Mouse (Mus musculus): ENCODE data around the gene Cops8.

The Cops8 gene

DNA sequence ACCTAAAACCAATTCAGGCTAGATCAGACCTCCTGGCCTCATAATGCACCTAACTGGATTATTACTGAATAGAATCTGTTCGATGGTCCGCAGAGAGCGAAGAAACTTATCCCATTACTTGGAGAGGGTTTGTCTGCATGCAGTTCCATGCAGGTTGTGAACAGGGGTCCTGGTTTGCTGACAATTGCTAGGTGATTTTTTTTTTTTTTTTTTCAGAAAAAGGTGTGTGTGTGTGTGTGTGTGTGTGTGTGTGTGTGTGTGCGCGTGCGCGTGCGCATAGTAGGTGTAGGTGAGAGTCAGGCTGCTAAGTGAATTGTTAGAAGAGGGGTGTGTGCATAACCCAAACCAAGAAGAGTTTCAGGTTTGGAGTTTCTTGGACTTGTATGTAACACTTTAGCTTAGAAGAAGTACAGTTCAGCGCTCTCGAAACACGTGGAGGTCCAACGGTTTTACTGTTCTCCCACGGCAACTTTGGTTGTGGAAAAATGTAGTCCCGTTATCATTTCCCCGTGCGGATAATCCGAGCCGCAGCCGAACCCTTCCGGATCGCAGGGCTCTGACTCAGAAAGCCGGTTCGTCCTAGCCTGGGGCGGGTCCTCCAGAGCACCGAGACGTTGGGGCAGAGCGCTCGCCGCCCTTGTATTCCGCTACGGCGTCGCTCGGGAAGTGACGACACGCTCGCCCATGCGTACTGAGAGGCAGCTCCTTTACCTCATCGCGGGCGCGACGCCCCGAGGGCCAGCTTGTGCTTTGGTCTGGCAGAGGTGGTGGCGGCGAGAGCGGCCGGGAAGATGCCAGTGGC is at the start of gene Cops8:
Gene Cops8, plus strand, starts transcription at position 223 of the 802 bp plus-strand sequence.
- peak; percentile 85 for DNase-seq (ENCODE audit: low read depth, low spot score)

DNA sequence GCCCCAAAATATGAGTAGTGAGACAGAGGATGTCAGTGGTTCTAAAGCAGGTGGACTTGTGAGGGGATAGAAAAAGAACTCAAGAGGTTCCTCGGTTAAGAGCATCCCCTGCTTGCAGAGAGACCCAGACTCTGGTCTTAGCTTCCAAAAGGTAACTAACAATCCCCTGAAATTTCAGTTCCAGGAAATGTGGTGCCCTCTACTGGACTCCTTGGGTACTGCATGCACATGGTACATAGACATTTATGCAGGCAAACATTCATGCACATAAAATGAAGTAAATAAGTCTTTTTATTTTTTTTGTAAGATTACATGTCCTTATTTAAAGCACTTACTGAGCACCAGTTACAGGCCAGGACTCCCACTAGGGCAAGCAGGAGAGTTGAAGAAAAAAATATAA is 45.6 kb upstream of the Cops8 start:
- DNase-seq (ENCODE audit: low read depth, low spot score), result peak; percentile 11

DNA sequence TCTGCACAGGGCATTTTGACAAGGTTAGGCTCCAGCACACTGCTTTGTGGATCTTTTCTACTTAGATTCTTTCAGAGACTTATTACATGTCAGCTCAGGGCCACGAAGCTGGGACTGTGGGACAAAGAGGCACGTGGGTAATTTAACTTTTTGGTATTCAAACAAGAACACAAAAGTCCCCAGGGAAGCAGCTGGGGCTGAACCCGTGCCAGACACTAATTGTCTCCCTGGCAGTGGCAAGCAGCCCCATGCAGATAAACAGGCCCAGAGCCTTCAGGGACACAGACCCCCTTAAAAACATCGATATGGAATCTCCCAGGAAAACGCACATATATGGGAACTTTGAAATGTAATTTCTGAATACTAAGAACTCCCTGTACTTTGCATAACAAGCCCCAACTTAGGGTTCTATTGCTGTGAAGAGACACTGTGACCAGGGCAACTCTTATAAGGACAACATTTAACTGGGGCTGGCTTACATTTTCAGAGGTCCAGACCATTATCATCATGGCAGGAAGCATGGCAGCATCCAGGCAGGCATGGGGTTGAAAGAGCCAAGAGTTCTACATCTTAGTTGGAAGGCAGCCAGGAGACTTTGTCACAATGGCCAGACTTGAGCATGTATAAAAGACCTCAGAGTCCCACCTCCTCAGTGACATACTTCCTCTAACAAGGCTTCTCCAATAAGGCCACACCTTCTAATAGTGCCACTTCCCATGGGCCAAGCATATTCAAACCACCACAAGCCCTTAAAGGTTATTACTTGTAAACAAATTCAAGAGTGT is 41.6 kb upstream of the Cops8 start:
- DNase-seq (ENCODE audit: low read depth, low spot score), result no peak

DNA sequence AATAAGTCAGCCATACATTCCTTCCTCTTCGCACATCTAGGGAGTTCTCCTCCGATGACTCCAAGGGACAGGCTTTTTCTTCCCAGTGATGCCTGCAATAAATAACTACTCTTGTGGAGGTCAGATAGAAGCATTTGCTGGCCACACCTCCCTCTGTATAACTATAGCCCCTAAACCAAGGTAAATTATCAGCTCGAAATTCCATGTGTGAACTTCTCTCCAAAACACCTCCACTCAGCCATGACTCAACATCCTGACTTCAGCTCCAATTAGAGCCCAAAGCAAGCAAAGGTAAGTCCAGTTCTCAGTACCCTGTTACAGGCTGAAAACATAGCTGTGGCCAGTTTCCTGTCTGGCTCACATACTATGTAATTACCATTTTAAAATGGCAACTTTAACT is 38.8 kb upstream of the Cops8 start:
- no peak for DNase-seq (ENCODE audit: low read depth, low spot score)

DNA sequence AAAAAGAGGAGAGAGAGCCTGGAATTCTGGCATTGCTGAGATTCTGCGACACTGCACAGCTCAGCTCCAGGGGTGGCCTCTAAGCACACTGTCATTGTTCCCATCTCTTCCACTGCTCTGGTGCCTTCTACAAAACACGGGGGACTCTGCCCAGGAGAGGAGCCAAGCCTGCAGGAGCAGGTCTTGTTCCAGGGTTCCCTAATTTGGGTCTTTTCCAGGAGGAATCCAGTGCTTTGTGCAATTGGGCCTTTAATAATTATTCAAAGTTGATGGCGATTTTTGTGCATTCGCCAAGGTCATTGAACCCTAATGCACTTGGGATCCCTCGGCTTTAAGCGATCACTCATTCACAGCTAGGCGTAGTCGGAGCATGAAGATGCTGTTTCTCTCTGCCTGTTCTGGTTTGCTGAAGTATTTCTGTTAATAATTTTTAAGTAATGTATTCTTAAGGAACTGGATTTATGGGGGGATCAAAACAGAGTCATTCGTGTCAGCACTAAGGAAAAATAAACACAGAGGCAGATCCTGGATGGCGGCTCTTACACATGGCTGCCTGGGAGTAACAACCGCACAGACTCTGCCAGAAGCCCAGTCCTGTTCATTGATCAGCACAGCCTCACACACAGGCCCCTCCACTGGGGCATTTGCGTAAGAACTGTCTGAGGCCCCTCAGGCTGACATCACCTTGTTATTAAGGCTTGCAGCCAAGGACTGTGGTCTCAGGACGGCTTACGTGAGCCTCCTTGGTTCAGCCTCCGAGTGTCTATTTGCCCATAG is 35.9 kb upstream of the Cops8 start:
- no peak for DNase-seq (ENCODE audit: low read depth, low spot score)

DNA sequence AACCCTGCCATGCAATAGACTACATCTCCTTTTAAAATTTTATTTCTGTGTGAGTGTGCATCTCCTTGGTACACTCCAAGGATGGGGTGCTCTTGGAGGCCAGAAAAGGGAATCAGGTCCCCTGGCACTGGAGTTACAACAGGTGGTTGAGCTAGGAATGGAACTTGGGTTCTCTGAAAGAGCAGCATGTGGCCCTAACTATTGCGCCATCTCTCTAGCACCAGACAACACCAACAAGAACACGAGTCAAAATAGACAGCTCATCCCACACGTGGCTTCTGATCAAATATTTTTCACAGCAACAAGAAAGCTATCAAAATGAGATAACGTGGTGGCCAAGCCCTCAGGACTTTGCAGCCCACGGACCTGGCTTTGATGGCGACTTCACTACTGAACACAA is 28.9 kb upstream of the Cops8 start:
- DNase-seq (ENCODE audit: low read depth, low spot score), result no peak

DNA sequence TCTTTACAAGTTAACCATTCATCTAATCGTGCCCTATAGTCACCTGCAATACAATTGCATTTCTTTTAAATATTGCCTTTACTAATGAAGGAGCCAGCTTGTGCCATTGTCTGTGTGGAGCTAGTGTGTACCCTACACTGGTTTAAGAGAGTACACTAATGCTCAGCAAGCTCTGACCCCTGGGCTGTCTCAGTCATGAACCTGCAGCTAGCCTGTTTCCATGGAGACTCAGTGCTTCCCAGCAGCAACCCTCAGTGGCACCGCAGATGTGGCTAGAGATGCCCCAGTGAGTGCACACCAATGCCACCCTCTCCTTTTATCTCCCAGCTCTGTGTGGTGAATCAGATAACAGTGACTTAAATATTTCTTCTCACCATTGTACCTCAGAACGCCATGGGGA is 27.9 kb upstream of the Cops8 start:
- no peak for DNase-seq (ENCODE audit: low read depth, low spot score)

DNA sequence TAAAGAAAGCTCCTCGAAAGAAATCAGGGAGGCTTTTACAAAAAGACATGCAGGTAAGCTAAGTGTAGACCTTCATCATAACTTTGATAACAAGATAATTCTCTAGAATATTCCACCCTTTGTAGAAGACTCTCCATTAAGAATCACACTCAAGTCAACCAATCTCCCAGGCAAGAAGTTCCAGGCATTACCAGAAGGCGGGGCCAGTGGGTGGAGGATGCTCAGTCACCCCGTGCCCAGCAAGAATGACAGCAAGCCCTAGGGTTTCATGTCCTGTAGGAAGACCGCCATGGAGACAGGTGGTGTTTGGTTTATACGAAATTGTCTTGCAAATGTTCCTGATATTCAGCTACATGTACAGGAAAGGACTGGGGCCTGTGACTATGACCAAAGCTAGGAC is 25.4 kb upstream of the Cops8 start:
- DNase-seq (ENCODE audit: low read depth, low spot score), result no peak

DNA sequence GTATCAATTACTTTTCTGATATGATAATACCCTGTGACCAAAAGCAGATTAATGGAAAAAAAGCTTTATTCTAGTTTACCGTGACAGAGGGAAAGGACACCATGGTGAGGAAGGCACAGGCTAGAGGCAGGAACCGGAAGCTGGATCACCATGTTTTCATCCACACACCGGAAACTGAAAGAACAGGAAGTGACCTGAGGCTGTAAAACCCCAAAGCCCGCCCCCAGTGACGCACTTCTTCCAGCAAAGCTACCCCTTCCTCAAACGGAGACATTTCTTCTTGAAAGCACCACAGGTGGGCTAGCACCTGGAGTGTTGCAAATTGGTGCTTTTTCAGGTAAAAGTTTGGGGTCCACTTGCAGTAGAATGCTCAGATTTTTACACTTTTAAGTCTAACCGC is 20.1 kb upstream of the Cops8 start:
- no peak for DNase-seq (ENCODE audit: low read depth, low spot score)

DNA sequence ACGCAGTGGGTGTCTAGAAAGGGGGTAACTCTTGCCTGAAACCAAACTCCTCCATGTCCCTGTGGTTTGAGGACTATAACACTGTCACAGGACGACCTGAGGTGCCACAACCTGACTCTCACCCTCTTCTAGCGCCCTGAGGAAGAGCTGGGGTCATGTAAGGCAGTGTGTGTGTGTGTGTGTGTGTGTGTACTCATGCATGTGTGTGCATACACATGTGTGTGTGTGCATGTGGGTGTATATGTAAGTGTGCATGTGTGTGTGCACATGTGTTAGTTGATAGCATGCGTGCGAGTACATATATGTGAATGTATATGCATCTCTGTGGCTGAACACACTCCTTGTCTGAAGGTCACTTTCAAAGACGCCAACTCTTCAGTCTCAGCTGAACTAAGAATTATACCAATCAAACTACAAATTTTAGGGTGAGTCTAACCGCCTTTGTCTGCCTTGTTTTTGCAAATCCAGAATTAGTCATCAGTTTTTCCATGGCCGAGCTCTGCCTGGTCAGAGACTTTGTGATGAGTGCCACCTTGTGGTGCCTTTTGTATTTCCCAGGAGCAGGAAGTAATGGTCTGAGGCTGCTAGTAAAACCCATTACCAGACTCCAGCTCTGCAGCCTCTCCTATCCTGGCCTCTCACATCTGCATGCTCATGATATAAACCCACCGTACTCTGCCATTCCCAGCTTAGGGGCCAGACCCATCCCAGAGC is 14.6 kb upstream of the Cops8 start:
- DNase-seq (ENCODE audit: low read depth, low spot score), result no peak

DNA sequence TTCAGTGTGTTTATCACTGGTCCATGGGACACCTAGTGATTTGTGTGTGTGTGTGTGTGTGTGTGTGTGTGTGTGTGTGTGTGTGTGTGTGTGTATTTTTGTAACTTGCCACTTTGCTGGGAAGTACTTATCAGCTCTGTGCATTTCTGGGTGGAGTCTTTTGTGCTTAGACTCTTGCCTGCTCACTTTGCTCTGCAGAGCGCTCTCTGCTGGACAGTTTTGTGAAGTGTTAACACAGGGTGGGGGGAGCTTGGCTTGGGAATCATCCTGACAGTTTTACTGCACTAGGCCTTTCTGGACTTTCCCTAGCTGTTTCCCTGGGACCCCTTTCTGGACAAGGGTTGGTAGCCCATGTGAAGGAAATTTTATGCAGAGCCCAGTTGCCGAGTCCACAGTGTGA is 12.0 kb upstream of the Cops8 start:
- no peak for DNase-seq (ENCODE audit: low read depth, low spot score)

DNA sequence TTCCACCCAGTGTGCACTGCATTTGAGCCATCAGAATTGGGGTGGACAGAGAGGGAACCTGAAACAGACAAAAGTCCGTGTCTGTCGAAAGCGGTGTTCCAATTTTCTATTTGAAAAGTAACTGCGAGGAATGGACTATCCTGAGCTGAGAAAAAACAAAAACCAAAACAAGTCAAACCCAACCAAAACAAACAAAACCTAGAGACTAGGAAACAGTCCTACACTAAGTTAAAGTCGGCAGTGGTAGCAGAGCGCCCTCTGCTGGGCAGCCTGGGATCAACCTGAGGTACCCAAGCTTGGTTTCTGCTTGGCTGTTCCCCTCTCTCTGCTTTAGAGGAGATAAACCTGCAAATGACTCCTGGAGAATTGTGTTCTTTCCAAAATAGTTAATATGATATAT is 10.0 kb upstream of the Cops8 start:
- peak; percentile 37 for DNase-seq (ENCODE audit: low read depth, low spot score)

DNA sequence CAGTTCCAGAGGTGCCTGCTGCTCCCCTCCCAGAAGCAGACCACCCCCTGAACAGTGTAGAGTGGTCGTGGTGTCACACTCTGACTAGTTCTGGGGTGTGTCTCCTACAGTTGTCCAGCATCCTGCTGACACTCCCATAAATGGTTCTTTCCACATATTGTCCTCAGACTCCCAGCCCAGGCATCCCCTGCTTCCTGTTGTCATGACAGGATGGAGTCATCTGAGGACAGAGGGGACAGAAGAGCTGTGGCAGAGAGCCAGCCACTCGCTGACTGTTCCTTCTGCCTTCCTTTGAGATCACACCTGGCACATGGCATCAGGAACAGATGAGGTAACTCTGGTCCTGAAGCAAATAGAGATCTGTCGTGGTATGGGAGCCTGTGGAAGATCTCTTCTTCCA is 3.6 kb upstream of the Cops8 start:
- no peak for DNase-seq (ENCODE audit: low read depth, low spot score)

DNA sequence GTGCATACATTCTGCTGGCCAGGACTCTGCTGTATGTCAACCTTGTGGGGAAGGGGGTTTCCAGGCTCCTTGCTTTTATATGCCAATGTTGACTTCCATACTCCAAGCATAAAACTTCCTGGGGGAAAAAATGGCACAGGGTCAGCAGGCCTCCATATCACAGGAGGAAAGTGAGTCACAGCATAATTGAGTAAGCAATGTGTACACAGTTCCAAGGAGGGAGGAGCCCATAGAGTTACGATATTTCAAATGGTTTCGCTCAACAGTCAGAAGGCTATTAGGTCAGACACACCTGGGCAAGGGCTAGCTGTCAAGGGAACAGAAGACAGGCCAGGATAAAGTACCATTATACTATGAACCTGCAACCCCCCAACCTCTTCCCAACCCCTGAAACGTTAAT is 1.7 kb upstream of the Cops8 start:
- no peak for DNase-seq (ENCODE audit: low read depth, low spot score)

DNA sequence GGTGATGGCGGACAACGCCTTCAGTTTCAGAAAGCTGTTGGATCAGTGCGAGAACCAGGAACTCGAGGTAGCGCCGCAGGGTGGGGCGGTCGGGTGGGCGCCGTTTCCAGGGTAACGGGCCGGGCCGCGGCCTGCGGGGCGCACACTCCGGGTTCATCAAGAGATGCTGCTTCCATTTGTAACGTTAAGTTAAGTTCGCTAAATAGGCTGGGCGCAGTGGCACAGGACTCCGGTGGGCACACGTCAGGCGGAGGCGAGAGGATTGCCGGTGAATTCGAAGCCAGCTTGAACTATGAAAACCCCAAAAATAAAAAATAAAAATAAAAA is 743 bp downstream of the Cops8 start:
- DNase-seq (ENCODE audit: low read depth, low spot score), result no peak

DNA sequence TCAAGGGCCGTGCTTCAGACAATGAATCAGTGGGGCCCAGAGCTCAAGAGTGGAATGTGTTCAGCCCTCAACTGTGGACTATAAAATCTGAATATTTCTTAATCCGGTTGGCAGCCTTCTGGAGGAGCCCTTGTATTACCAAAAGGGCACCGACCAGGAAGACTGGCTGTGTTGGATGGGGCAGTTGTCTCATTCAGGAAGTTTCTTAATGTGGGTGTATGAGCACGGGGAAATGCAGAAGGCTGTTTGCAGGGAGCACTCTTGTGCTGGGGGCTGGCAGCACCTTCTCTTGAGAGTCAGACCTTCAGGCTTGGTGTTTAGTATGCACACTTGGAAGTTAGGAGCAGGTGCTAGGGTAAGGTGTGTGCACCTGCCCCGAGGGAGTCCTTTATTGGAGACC is 6.6 kb downstream of the Cops8 start:
- no peak for DNase-seq (ENCODE audit: low read depth, low spot score)

DNA sequence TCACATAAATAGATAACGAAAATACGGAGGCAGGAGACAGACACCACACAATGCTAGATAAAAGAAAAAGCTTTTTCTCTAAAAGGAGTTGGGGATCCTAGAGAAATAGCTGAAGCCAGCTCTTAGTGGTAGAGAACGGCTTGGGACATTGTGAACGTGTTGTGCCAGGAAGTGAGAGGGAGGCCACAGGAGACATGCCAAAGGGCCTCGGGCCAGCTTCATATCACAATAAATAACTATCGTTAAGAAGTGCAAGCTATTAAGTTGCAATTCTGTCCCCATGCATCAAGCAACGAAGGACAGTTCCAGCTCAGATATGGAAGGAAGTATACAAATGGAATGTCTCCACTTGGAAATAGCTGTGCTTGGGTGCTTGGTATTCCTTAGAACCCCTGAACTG is 14.5 kb downstream of the Cops8 start:
- DNase-seq (ENCODE audit: low read depth, low spot score), result no peak

DNA sequence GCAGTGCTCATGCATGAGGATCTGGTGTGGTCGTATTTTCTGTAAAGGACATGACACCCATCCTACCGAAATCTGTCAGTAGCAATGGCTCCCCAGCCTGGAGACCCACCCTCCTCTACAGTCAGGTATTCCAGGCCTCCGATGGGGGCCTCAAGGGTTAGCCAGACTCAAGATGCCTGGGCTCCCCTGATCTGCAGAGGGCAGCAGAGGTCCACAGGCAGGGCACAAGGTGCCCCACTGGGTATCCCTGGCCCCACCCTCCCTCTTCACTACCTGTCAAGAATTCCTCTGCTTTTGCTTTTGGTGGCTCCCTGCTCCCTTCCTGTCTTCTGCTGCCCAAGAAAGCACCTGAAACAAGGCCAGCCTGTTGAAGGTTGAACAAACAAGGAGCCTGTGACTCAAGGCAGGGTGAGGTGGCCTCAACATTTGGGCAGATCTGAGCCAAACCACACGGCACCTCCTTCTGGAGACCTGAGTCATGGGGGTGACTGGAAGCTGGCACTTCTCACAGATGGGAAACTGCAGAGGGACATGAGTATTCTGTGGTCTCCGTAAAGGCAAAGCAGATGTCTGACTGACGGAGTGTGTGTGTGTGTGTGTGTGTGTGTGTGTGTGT is 30.7 kb downstream of the Cops8 start:
- no peak for DNase-seq (ENCODE audit: low read depth, low spot score)

DNA sequence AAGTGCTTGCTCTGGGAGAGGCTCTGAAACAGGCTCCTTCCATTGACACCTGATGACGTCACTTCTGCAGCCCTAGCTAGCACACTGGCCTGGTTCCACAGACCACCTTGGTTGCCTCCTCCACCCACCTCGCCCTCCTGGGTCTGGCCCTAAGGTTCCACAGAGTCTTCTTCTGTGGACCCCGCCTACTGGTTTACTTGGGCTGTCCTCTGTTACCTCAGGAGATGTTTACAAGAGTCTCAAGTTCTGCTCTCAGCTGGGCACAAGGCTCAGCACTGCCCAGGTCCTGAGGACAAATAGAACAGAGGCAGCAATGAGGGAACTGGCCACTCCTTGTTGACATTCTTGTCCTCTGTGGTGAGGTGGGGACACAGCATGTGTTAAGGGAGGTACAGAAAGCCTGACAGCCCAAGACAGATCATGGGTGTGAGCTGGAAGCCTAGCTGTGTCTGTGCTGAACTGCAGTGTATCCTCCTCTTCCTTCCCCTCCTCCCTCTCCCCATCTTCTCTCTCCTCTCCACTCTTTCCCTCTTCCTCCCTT is 31.5 kb downstream of the Cops8 start:
- no peak for DNase-seq (ENCODE audit: low read depth, low spot score)

DNA sequence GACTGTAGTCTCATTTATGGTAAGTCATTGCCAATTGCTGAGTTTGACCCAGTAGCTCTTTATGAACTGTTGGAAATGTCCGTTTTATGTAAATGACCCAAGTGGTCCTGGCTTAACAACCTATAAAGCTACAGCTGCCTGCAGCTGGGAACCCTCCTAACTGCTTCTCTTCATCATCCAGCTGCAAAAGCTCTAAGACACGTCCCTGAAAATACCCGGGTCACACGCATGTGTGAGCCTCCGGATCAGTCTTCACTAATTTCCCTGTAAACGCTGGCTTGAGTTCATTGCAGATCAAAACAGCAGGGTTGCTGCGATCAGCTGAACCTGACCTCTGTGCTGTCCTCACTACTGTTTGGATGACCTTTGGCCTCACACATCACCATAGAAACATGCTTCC is 35.6 kb downstream of the Cops8 start:
- DNase-seq (ENCODE audit: low read depth, low spot score), result no peak

DNA sequence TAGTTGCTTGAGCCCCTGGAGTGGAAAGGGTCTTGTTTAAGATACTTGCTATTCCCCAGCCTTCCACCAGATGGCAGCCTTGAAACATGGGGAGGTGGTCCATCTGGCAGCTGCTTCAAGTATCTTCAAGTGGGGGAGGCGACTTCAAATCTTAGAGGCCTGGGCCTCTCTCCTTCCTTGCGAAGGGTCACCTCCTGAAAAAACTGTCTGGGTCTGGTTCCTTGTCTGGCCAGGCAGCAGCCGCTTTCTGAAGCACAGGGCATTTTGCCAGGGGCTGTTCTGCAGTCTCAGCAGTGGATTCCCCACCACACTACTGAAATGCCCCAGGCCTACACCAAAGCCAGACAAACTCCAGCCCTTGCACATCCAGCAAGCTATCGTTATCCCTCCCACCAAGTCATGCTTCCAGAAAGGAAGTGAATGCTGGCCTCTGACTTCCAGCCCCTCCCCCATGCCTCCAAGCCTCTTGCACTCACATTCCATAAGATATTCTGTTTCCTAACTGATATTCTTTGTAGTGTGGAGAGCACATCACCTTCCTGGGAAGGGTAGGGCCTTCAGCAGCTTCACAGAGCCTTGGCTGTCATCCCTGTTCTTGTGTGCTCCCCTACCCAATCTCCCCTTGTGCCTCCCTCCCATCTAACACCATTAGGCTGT is 48.1 kb downstream of the Cops8 start:
- no peak for DNase-seq (ENCODE audit: low read depth, low spot score)

Measured in c-Kit-negative CD71-positive TER-119-positive erythroid progenitor cells, embryonic 14.5 days (primary cell).